Mouse (Mus musculus): Measurements from ENCODE around the gene Vav3.

DNA sequence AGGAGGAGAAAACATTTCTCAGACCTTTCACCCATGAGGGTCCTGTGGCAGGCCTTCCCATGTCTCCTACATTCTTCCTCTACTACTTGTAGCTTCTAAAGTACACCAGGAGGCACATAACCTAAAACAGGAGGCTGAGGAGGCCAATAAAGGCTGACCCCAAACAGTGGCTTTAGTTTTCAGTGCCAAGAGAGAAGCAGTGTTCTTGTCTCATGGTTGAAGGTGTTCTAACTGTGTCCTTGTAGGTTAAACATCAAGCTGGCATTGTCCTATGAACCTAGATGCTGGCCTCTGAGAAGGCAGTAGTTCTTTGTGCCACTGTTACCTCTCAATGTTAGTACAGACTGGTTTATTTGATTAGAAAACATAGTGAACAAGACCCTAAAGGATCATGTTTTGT is 245.5 kb downstream of the Vav3 start:
- TF ChIP-seq POLR2A (IDR thresholded peaks at IDR 0.05; ENCODE audit: extremely low read depth, insufficient read depth, low read length) (no peak), CTCF (IDR thresholded peaks at IDR 0.05; ENCODE audit: extremely low read depth, insufficient read depth, low read length) (no peak)

Data from cortical plate, adult 2 months (tissue).